Mouse (Mus musculus): ENCODE results near the gene Bmp6. TPM values are rescaled to one million over a fixed set of nuclear protein-coding genes. Genes with fewer than 3 reads are reported as not detected.

Bmp6 gene
- polyA plus RNA-seq, 1 experiment from 2014 or later: 0.51 TPM

GRCm38 (mm10) chr13:38407611-38408315 lies 62.9 kb downstream of the Bmp6 start:
- Histone ChIP-seq H3K9ac (ENCODE audit: low read depth, low read length) (no peak overlapping the region), H3K4me3 (ENCODE audit: low read length) (no peak overlapping the region), H3K4me2 (ENCODE audit: low read depth, low read length) (no peak overlapping the region), H3K27ac (ENCODE audit: low read length) (peak overlapping the region; percentile 68), H3K36me3 (ENCODE audit: control insufficient read depth, insufficient read depth, low read length) (no peaks in the 10 kb centered on the region), H3K4me1 (ENCODE audit: control insufficient read depth, insufficient read depth, low read length) (peaks cover 18% of the 10 kb centered on the region), H3K9me3 (ENCODE audit: control insufficient read depth, low read length) (no peaks in the 10 kb centered on the region), H3K27me3 (replicated peaks; ENCODE audit: control insufficient read depth, insufficient read depth, low read length) (no peaks in the 10 kb centered on the region)
- 53% methylated on average over 6 of the region's 6 CpGs for WGBS
- ATAC-seq: peak; percentile 46

GRCm38 (mm10) chr13:38408636-38409035 lies 63.7 kb downstream of the Bmp6 start:
- H3K9me3 ChIP-seq (ENCODE audit: control insufficient read depth, low read length): no peaks in the 10 kb centered on the region
- H3K27me3 ChIP-seq (replicated peaks; ENCODE audit: control insufficient read depth, insufficient read depth, low read length): no peaks in the 10 kb centered on the region
- H3K4me1 ChIP-seq (ENCODE audit: control insufficient read depth, insufficient read depth, low read length): peaks cover 18% of the 10 kb centered on the region
- ATAC-seq: no peak
- H3K36me3 ChIP-seq (ENCODE audit: control insufficient read depth, insufficient read depth, low read length): no peaks in the 10 kb centered on the region
- H3K9ac ChIP-seq (ENCODE audit: low read depth, low read length): no peak overlapping the region
- H3K4me2 ChIP-seq (ENCODE audit: low read depth, low read length): no peak overlapping the region
- no peak overlapping the region for H3K4me3 ChIP-seq (ENCODE audit: low read length)
- peak overlapping the region; percentile 68 for H3K27ac ChIP-seq (ENCODE audit: low read length)
- 45% methylated on average over 3 of the region's 3 CpGs for WGBS

- no peak overlapping the region; the same call in 1 of the 2 replicates for H3K4me3 ChIP-seq (ENCODE audit: low read length)
- peak; percentile 79 for ATAC-seq
- peaks cover 18% of the 10 kb centered on the region for H3K4me1 ChIP-seq (ENCODE audit: control insufficient read depth, insufficient read depth, low read length)
- no peaks in the 10 kb centered on the region for H3K9me3 ChIP-seq (ENCODE audit: control insufficient read depth, low read length)
- H3K9ac ChIP-seq (ENCODE audit: low read depth, low read length): no peak overlapping the region
- WGBS: 14% methylated on average over 15 of the region's 15 CpGs
- H3K4me2 ChIP-seq (ENCODE audit: low read depth, low read length): peak overlapping the region; percentile 37
- H3K27me3 ChIP-seq (replicated peaks; ENCODE audit: control insufficient read depth, insufficient read depth, low read length): no peaks in the 10 kb centered on the region
- no peaks in the 10 kb centered on the region for H3K36me3 ChIP-seq (ENCODE audit: control insufficient read depth, insufficient read depth, low read length)
- 0 out of 2 replicates have a peak overlapping the region, but pooled peaks have one; percentile 13 for H3K27ac ChIP-seq (ENCODE audit: low read length)
Measured at GRCm38 (mm10) chr13:38410322-38410865, 65.5 kb downstream of the Bmp6 start.

- H3K27ac ChIP-seq (ENCODE audit: low read length): no peak overlapping the region
- no peaks in the 10 kb centered on the region for H3K4me1 ChIP-seq (ENCODE audit: control insufficient read depth, insufficient read depth, low read length)
- WGBS: 93% methylated on average over 7 of the region's 7 CpGs
- no peaks in the 10 kb centered on the region for H3K27me3 ChIP-seq (replicated peaks; ENCODE audit: control insufficient read depth, insufficient read depth, low read length)
- no peak overlapping the region for H3K4me2 ChIP-seq (ENCODE audit: low read depth, low read length)
- H3K9ac ChIP-seq (ENCODE audit: low read depth, low read length): no peak overlapping the region
- ATAC-seq: no peak
- H3K4me3 ChIP-seq (ENCODE audit: low read length): no peak overlapping the region
- H3K9me3 ChIP-seq (ENCODE audit: control insufficient read depth, low read length): no peaks in the 10 kb centered on the region
- H3K36me3 ChIP-seq (ENCODE audit: control insufficient read depth, insufficient read depth, low read length): no peaks in the 10 kb centered on the region
Measured at GRCm38 (mm10) chr13:38419781-38420180, 74.9 kb downstream of the Bmp6 start.

GRCm38 (mm10) chr13:38422491-38422890 lies 77.6 kb downstream of the Bmp6 start:
- no peak for ATAC-seq
- Histone ChIP-seq H3K36me3 (ENCODE audit: control insufficient read depth, insufficient read depth, low read length) (no peaks in the 10 kb centered on the region), H3K4me1 (ENCODE audit: control insufficient read depth, insufficient read depth, low read length) (no peaks in the 10 kb centered on the region), H3K9me3 (ENCODE audit: control insufficient read depth, low read length) (no peaks in the 10 kb centered on the region), H3K27me3 (replicated peaks; ENCODE audit: control insufficient read depth, insufficient read depth, low read length) (no peaks in the 10 kb centered on the region), H3K4me2 (ENCODE audit: low read depth, low read length) (no peak overlapping the region), H3K9ac (ENCODE audit: low read depth, low read length) (no peak overlapping the region), H3K27ac (ENCODE audit: low read length) (no peak overlapping the region), H3K4me3 (ENCODE audit: low read length) (no peak overlapping the region)
- 82% methylated on average over 5 of the region's 5 CpGs for WGBS

GRCm38 (mm10) chr13:38425294-38425693 lies 80.4 kb downstream of the Bmp6 start:
- H3K36me3 ChIP-seq (ENCODE audit: control insufficient read depth, insufficient read depth, low read length): no peaks in the 10 kb centered on the region

GRCm38 (mm10) chr13:38429671-38430070 lies 84.8 kb downstream of the Bmp6 start:
- no peak overlapping the region for H3K9ac ChIP-seq (ENCODE audit: low read depth, low read length)
- no peak overlapping the region for H3K4me3 ChIP-seq (ENCODE audit: low read length)
- ATAC-seq: no peak
- H3K4me2 ChIP-seq (ENCODE audit: low read depth, low read length): no peak overlapping the region
- no peaks in the 10 kb centered on the region for H3K27me3 ChIP-seq (replicated peaks; ENCODE audit: control insufficient read depth, insufficient read depth, low read length)
- peaks cover 5% of the 10 kb centered on the region; the same call in 1 of the 2 replicates for H3K9me3 ChIP-seq (ENCODE audit: control insufficient read depth, low read length)
- 76% methylated on average over 8 of the region's 8 CpGs for WGBS
- H3K4me1 ChIP-seq (ENCODE audit: control insufficient read depth, insufficient read depth, low read length): no peaks in the 10 kb centered on the region
- no peak overlapping the region for H3K27ac ChIP-seq (ENCODE audit: low read length)
- H3K36me3 ChIP-seq (ENCODE audit: control insufficient read depth, insufficient read depth, low read length): no peaks in the 10 kb centered on the region

More at GRCm38 (mm10) chr13:38425294-38425693, 80.4 kb downstream of the Bmp6 start:
- Histone ChIP-seq H3K27me3 (replicated peaks; ENCODE audit: control insufficient read depth, insufficient read depth, low read length) (no peaks in the 10 kb centered on the region), H3K9me3 (ENCODE audit: control insufficient read depth, low read length) (peaks cover 5% of the 10 kb centered on the region; the same call in 1 of the 2 replicates), H3K27ac (ENCODE audit: low read length) (no peak overlapping the region), H3K4me3 (ENCODE audit: low read length) (no peak overlapping the region), H3K4me2 (ENCODE audit: low read depth, low read length) (no peak overlapping the region), H3K4me1 (ENCODE audit: control insufficient read depth, insufficient read depth, low read length) (no peaks in the 10 kb centered on the region), H3K9ac (ENCODE audit: low read depth, low read length) (no peak overlapping the region)
- 56% methylated on average over 6 of the region's 6 CpGs for WGBS
- peak; percentile 85 for ATAC-seq

GRCm38 (mm10) chr13:38430075-38430474 lies 85.2 kb downstream of the Bmp6 start:
- WGBS: 85% methylated on average over 6 of the region's 6 CpGs
- H3K27ac ChIP-seq (ENCODE audit: low read length): no peak overlapping the region
- H3K4me3 ChIP-seq (ENCODE audit: low read length): no peak overlapping the region
- no peaks in the 10 kb centered on the region for H3K36me3 ChIP-seq (ENCODE audit: control insufficient read depth, insufficient read depth, low read length)
- H3K27me3 ChIP-seq (replicated peaks; ENCODE audit: control insufficient read depth, insufficient read depth, low read length): no peaks in the 10 kb centered on the region
- no peak overlapping the region for H3K4me2 ChIP-seq (ENCODE audit: low read depth, low read length)
- ATAC-seq: no peak
- H3K9me3 ChIP-seq (ENCODE audit: control insufficient read depth, low read length): peaks cover 5% of the 10 kb centered on the region; the same call in 1 of the 2 replicates
- H3K4me1 ChIP-seq (ENCODE audit: control insufficient read depth, insufficient read depth, low read length): no peaks in the 10 kb centered on the region
- no peak overlapping the region for H3K9ac ChIP-seq (ENCODE audit: low read depth, low read length)

- 68% methylated on average over 5 of the region's 5 CpGs for WGBS
- Histone ChIP-seq H3K4me2 (ENCODE audit: low read depth, low read length) (no peak overlapping the region), H3K4me1 (ENCODE audit: control insufficient read depth, insufficient read depth, low read length) (no peaks in the 10 kb centered on the region)
Measured at GRCm38 (mm10) chr13:38434831-38435230, 89.9 kb downstream of the Bmp6 start.

More at GRCm38 (mm10) chr13:38434831-38435230, 89.9 kb downstream of the Bmp6 start:
- no peaks in the 10 kb centered on the region for H3K9me3 ChIP-seq (ENCODE audit: control insufficient read depth, low read length)
- no peak overlapping the region for H3K4me3 ChIP-seq (ENCODE audit: low read length)
- H3K36me3 ChIP-seq (ENCODE audit: control insufficient read depth, insufficient read depth, low read length): no peaks in the 10 kb centered on the region
- H3K27me3 ChIP-seq (replicated peaks; ENCODE audit: control insufficient read depth, insufficient read depth, low read length): no peaks in the 10 kb centered on the region
- peak; percentile 59; the same call in 1 of the 2 replicates for ATAC-seq
- no peak overlapping the region for H3K9ac ChIP-seq (ENCODE audit: low read depth, low read length)
- no peak overlapping the region for H3K27ac ChIP-seq (ENCODE audit: low read length)

Measured in intestine, embryonic 16.5 days (tissue).